Mouse (Mus musculus) heart, postnatal 4 days (tissue): ENCODE measurements at regions not wholly inside any gene's neighbourhood (a gene's known extent, or its start where the extent isn't known, plus 50 kb on each side); places are given as distances from the start of the nearest gene placed in this dataset.
A peak's percentile ranks its signal among the peaks of the same experiment; 100 is the strongest.

ENCODE experiments used
- DNase-seq: peaks from one replicate; pipeline ENCODE4 v3.0.0; 2021

GRCm38 (mm10) chr4:12376797-12377570, 205.2 kb upstream of the Fam92a start:
- no peak for DNase-seq

GRCm38 (mm10) chr4:12369551-12369950, 197.7 kb upstream of the Fam92a start:
- DNase-seq: no peak

GRCm38 (mm10) chr4:12356992-12357634, 185.3 kb upstream of the Fam92a start:
- DNase-seq: no peak

- DNase-seq: no peak
Measured at GRCm38 (mm10) chr4:12353337-12353856, 181.6 kb upstream of the Fam92a start.

GRCm38 (mm10) chr4:12339236-12339635, 167.4 kb upstream of the Fam92a start:
- DNase-seq: no peak

GRCm38 (mm10) chr4:12334832-12335587, 163.2 kb upstream of the Fam92a start:
- DNase-seq: no peak

- DNase-seq: no peak
Measured at GRCm38 (mm10) chr4:12334429-12334828, 162.6 kb upstream of the Fam92a start.

GRCm38 (mm10) chr4:12316024-12316423, 144.2 kb upstream of the Fam92a start:
- no peak for DNase-seq

- DNase-seq: no peak
Measured at GRCm38 (mm10) chr4:12308332-12308731, 136.5 kb upstream of the Fam92a start.

GRCm38 (mm10) chr4:12306618-12307565, 135.1 kb upstream of the Fam92a start:
- no peak for DNase-seq

- no peak for DNase-seq
Measured at GRCm38 (mm10) chr4:12287079-12287686, 115.4 kb upstream of the Fam92a start.

GRCm38 (mm10) chr4:12286391-12286790, 114.6 kb upstream of the Fam92a start:
- no peak for DNase-seq

GRCm38 (mm10) chr4:12285983-12286382, 114.2 kb upstream of the Fam92a start:
- no peak for DNase-seq

- DNase-seq: peak; percentile 6
Measured at GRCm38 (mm10) chr4:12277949-12278348, 106.1 kb upstream of the Fam92a start.

- DNase-seq: no peak
Measured at GRCm38 (mm10) chr4:12273369-12273768, 101.6 kb upstream of the Fam92a start.

- no peak for DNase-seq
Measured at GRCm38 (mm10) chr4:12272914-12273313, 101.1 kb upstream of the Fam92a start.

GRCm38 (mm10) chr4:12272378-12272777, 100.6 kb upstream of the Fam92a start:
- DNase-seq: no peak

GRCm38 (mm10) chr4:12263746-12264145, 91.9 kb upstream of the Fam92a start:
- DNase-seq: no peak

- no peak for DNase-seq
Measured at GRCm38 (mm10) chr4:12263197-12263596, 91.4 kb upstream of the Fam92a start.

- DNase-seq: no peak
Measured at GRCm38 (mm10) chr4:12247994-12248393, 76.2 kb upstream of the Fam92a start.

GRCm38 (mm10) chr4:12246595-12246994, 74.8 kb upstream of the Fam92a start:
- DNase-seq: no peak
